ENCODE assay signal across 22 mouse cellular contexts in genomic region chr11:3823378-3823777, GRCm38 (mm10). TPM values are rescaled to one million over a fixed set of nuclear protein-coding genes. Genes with fewer than 3 reads are reported as not detected.
DNase-seq lines count a peak whose midpoint lies in the region; ATAC-seq and TF ChIP-seq lines count a peak whose summit lies in the region.
"Had no signal": no experiment of that assay in that cellular context is flagged by ENCODE, and none has a peak within 500 bp of the region (broad histone marks: within the 10 kb centered on the region; RNA-seq: fewer than 3 reads in every experiment).

No protein-coding gene starts in this region.

- intact Hi-C loops in left cerebral cortex, adult 2 months (cut with DNase I), result no loop called here
- intact Hi-C loops in left cerebral cortex, postnatal 4 days (cut with DNase I), result no loop called here
- intact Hi-C loops in heart, postnatal 14 days (cut with DNase I), result no loop called here

- DNase-seq in frontal cortex, postnatal 14 days (ENCODE audit: low spot score in 2 of 2), result no peak
- DNase-seq in left cerebral cortex, adult 2 months (ENCODE audit: extremely low spot score in 1 of 2, low spot score in 2 of 2), result no peak
- no peak for DNase-seq in left cerebral cortex, postnatal 4 days
- DNase-seq in brain, adult 2 months (ENCODE audit: low read depth, low spot score), result peak; percentile 74
- DNase-seq in telencephalon, adult 2 months (ENCODE audit: low read depth, low spot score), result peak; percentile 54
- DNase-seq in lung, adult 18-20 months, result no peak
- DNase-seq in heart, postnatal 14 days, result no peak
- DNase-seq: adrenal gland, adult 8-10 months; adrenal gland, postnatal 25 days; cerebellum, adult 11-12 months; cerebellum, adult 8-10 months; cerebellum, postnatal 10 days; cerebellum, postnatal 25 days; forebrain, postnatal 0 days had no signal

- no peak overlapping the region for H3K4me3 ChIP-seq in left cerebral cortex, adult 2 months
- H3K4me3 ChIP-seq: embryonic facial prominence, embryonic 10.5 days; embryonic facial prominence, embryonic 12.5 days; forebrain, embryonic 13.5 days; forebrain, embryonic 15.5 days had no signal

- no peak for TF ChIP-seq CTCF in left cerebral cortex, adult 2 months (IDR thresholded peaks at IDR 0.05)

- H3K27ac ChIP-seq in left cerebral cortex, adult 2 months, result 0 out of 2 replicates have a peak overlapping the region, but pooled peaks have one; percentile 19
- H3K27ac ChIP-seq: embryonic facial prominence, embryonic 10.5 days; embryonic facial prominence, embryonic 12.5 days; forebrain, embryonic 13.5 days; forebrain, embryonic 15.5 days had no signal

- peak; percentile 92 for ATAC-seq in frontal cortex, adult (ENCODE audit: low TSS enrichment)
- ATAC-seq: activated CD4-positive, CD25-positive, alpha-beta regulatory T cell, adult 4 months; forebrain, embryonic 13.5 days; forebrain, embryonic 15.5 days; forebrain, postnatal 0 days; Patski had no signal

RNA-seq across cellular contexts. Expression of gene Osbp2, which starts 40.3 kb away (rescaled TPM):
- total RNA-seq in left cerebral cortex, adult 2 months (2021), result 100 to 1,000 TPM; 141 to 149 TPM
- 10 to 100 TPM; 61.6 to 62.1 TPM for total RNA-seq in left cerebral cortex, postnatal 4 days (2021)
- 1 to 10 TPM; 6.7 to 8.5 TPM for total RNA-seq in heart, postnatal 14 days (2021)
- total RNA-seq: MEL had no signal

Comparison
In these comparisons a context has a peak if more than half of its experiments do, and no peak if none do; other contexts are left out.
1. DNase-seq: peak in brain, adult 2 months (single experiment) and telencephalon, adult 2 months (single experiment); none in frontal cortex, postnatal 14 days (0 of 2), left cerebral cortex, adult 2 months (0 of 2), left cerebral cortex, postnatal 4 days (single experiment), lung, adult 18-20 months (0 of 2) and heart, postnatal 14 days (0 of 2).
2. RNA of gene Osbp2, which starts 40.3 kb away (total RNA-seq): 141 to 149 TPM in left cerebral cortex, adult 2 months and 61.6 to 62.1 TPM in left cerebral cortex, postnatal 4 days; 6.7 to 8.5 TPM in heart, postnatal 14 days; every median in the first group is over 4 times any median in the second.